Mouse (Mus musculus): ENCODE measurements around the gene Tmem178b. TPM values are rescaled to one million over a fixed set of nuclear protein-coding genes. Genes with fewer than 3 reads are reported as not detected.

The Tmem178b gene
- total RNA-seq, 2 experiments from 2014 or later = 2.5 TPM

GRCm38 (mm10) chr6:39916514-39916913 lies 43.4 kb downstream of the Tmem178b start:
- DNase-seq = no peak
- intact Hi-C loops (cut with DNase I; ENCODE audit: low total_unique reads) = no loop called here

GRCm38 (mm10) chr6:39917242-39917641 lies 44.2 kb downstream of the Tmem178b start:
- intact Hi-C loops (cut with DNase I; ENCODE audit: low total_unique reads) = no loop called here
- no peak for DNase-seq

GRCm38 (mm10) chr6:39917729-39918128 lies 44.7 kb downstream of the Tmem178b start:
- intact Hi-C loops (cut with DNase I; ENCODE audit: low total_unique reads) = no loop called here

GRCm38 (mm10) chr6:39919011-39919709 lies 46.1 kb downstream of the Tmem178b start:
- no peak for DNase-seq
- intact Hi-C loops (cut with DNase I; ENCODE audit: low total_unique reads) = no loop called here

More at GRCm38 (mm10) chr6:39917729-39918128, 44.7 kb downstream of the Tmem178b start:
- DNase-seq = no peak

- DNase-seq = no peak
- intact Hi-C loops (cut with DNase I; ENCODE audit: low total_unique reads) = no loop called here
Measured at GRCm38 (mm10) chr6:39926442-39926841, 53.4 kb downstream of the Tmem178b start.

GRCm38 (mm10) chr6:39936590-39936989 lies 63.5 kb downstream of the Tmem178b start:
- no peak for DNase-seq
- intact Hi-C loops (cut with DNase I; ENCODE audit: low total_unique reads) = no loop called here

- no peak for DNase-seq
- intact Hi-C loops (cut with DNase I; ENCODE audit: low total_unique reads) = no loop called here
Measured at GRCm38 (mm10) chr6:39940920-39941319, 67.8 kb downstream of the Tmem178b start.

- intact Hi-C loops (cut with DNase I; ENCODE audit: low total_unique reads) = no loop called here
- DNase-seq = no peak
Measured at GRCm38 (mm10) chr6:39944854-39945253, 71.8 kb downstream of the Tmem178b start.

GRCm38 (mm10) chr6:39945670-39946440 lies 72.8 kb downstream of the Tmem178b start:
- intact Hi-C loops (cut with DNase I; ENCODE audit: low total_unique reads) = no loop called here
- no peak for DNase-seq

- intact Hi-C loops (cut with DNase I; ENCODE audit: low total_unique reads) = no loop called here
- DNase-seq = no peak
Measured at GRCm38 (mm10) chr6:39946601-39947000, 73.5 kb downstream of the Tmem178b start.

GRCm38 (mm10) chr6:39953951-39954350 lies 80.9 kb downstream of the Tmem178b start:
- intact Hi-C loops (cut with DNase I; ENCODE audit: low total_unique reads) = no loop called here
- no peak for DNase-seq

- intact Hi-C loops (cut with DNase I; ENCODE audit: low total_unique reads) = no loop called here
- no peak for DNase-seq
Measured at GRCm38 (mm10) chr6:39955211-39955610, 82.1 kb downstream of the Tmem178b start.

- intact Hi-C loops (cut with DNase I; ENCODE audit: low total_unique reads) = no loop called here
- DNase-seq = no peak
Measured at GRCm38 (mm10) chr6:39964606-39965005, 91.5 kb downstream of the Tmem178b start.

GRCm38 (mm10) chr6:39970281-39970680 lies 97.2 kb downstream of the Tmem178b start:
- intact Hi-C loops (cut with DNase I; ENCODE audit: low total_unique reads) = no loop called here
- no peak for DNase-seq

- intact Hi-C loops (cut with DNase I; ENCODE audit: low total_unique reads) = no loop called here
- DNase-seq = no peak
Measured at GRCm38 (mm10) chr6:39978942-39979341, 105.9 kb downstream of the Tmem178b start.

GRCm38 (mm10) chr6:39990772-39991171 lies 117.7 kb downstream of the Tmem178b start:
- intact Hi-C loops (cut with DNase I; ENCODE audit: low total_unique reads) = no loop called here
- DNase-seq = no peak

GRCm38 (mm10) chr6:39991922-39992321 lies 118.9 kb downstream of the Tmem178b start:
- DNase-seq = no peak
- intact Hi-C loops (cut with DNase I; ENCODE audit: low total_unique reads) = no loop called here

- intact Hi-C loops (cut with DNase I; ENCODE audit: low total_unique reads) = no loop called here
- DNase-seq = no peak
Measured at GRCm38 (mm10) chr6:40006006-40006765, 133.1 kb downstream of the Tmem178b start.

- no peak for DNase-seq
- intact Hi-C loops (cut with DNase I; ENCODE audit: low total_unique reads) = no loop called here
Measured at GRCm38 (mm10) chr6:40008166-40008907, 135.3 kb downstream of the Tmem178b start.

- intact Hi-C loops (cut with DNase I; ENCODE audit: low total_unique reads) = no loop called here
- DNase-seq = no peak
Measured at GRCm38 (mm10) chr6:40009718-40010117, 136.6 kb downstream of the Tmem178b start.
